In the genomic region with DNA sequence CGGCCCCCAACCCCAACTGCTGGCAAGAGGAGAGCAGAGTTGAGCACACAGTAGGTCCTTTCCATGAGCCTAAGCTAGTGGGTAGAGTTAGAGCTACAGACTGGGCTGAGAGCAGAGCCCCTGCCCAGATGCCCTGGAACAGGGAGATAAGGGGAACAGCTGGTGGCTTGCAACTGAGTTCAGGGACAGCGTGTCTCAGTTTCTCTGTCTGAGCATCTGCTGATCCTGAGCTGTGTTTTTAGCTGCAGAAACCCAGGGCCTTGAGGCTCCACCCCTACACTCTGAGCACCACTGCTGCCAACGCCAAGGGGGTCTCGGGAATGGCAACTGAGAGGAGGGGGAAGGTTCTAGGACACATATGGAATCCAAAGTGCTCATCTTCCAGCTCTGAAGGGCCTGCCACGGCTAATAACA, we compare ENCODE assay signal across 8 mouse cellular contexts.
DNase-seq lines count a peak whose midpoint lies in the region; ATAC-seq and TF ChIP-seq lines count a peak whose summit lies in the region.

No protein-coding gene starts in this region.

- H3K36me3 ChIP-seq in heart, embryonic 10.5 days, result no peaks in the 10 kb centered on the region
- H3K36me3 ChIP-seq in E14TG2a.4 (ENCODE audit: insufficient read depth, low read length), result no peaks in the 10 kb centered on the region
- H3K36me3 ChIP-seq in forebrain, embryonic 12.5 days (replicated peaks), result no peaks in the 10 kb centered on the region
- H3K36me3 ChIP-seq in limb, embryonic 14.5 days (ENCODE audit: control insufficient read depth, insufficient read depth, low read length), result no peaks in the 10 kb centered on the region

- no peak for TF ChIP-seq CTCF in E14TG2a.4 (conservative IDR thresholded peaks at IDR 0.05; ENCODE audit: low read length)

- H3K4me3 ChIP-seq in heart, embryonic 10.5 days, result no peak overlapping the region
- H3K4me3 ChIP-seq in E14TG2a.4 (replicated peaks; ENCODE audit: low read length), result 0 out of 2 replicates have a peak overlapping the region, but pooled peaks have one; percentile 37
- no peak overlapping the region for H3K4me3 ChIP-seq in forebrain, embryonic 12.5 days (replicated peaks)
- no peak overlapping the region for H3K4me3 ChIP-seq in limb, embryonic 14.5 days (replicated peaks; ENCODE audit: low read length)

- intact Hi-C loops in heart, postnatal 25 days (cut with DNase I), result loop anchor here (2.0 kb wide), 1 partner anchor 72 kb away; no protein-coding TSS in a partner anchor
- intact Hi-C loops in gastrocnemius, postnatal 14 days (cut with DNase I; ENCODE audit: low total_unique reads), result loop anchor here (5.0 kb wide), 1 partner anchor 56 kb away; no protein-coding TSS in a partner anchor

- 62% methylated on average over 5 of the region's 5 CpGs for whole genome bisulfite sequencing in heart, embryonic 10.5 days
- 47% methylated on average over 5 of the region's 5 CpGs for WGBS in forebrain, embryonic 12.5 days
- WGBS in limb, embryonic 14.5 days, result 68% methylated on average over 5 of the region's 5 CpGs

- peaks cover 98% of the 10 kb centered on the region for H3K4me1 ChIP-seq in heart, embryonic 10.5 days
- H3K4me1 ChIP-seq in E14TG2a.4 (replicated peaks; ENCODE audit: low read depth, low read length), result peaks cover 89% of the 10 kb centered on the region
- H3K4me1 ChIP-seq in forebrain, embryonic 12.5 days, result peaks cover 97% of the 10 kb centered on the region
- H3K4me1 ChIP-seq in limb, embryonic 14.5 days (ENCODE audit: control insufficient read depth, insufficient read depth, low read length), result peaks cover 89% of the 10 kb centered on the region

- no peak for TF ChIP-seq POLR2A in limb, embryonic 14.5 days (IDR thresholded peaks at IDR 0.05; ENCODE audit: borderline replicate concordance, extremely low read depth, insufficient read depth, insufficient read length)

- peak overlapping the region; percentile 68; the same call in 1 of the 2 replicates for H3K4me2 ChIP-seq in forebrain, embryonic 12.5 days
- H3K4me2 ChIP-seq in limb, embryonic 14.5 days (replicated peaks; ENCODE audit: low read depth, low read length, severe bottlenecking), result no peak overlapping the region; the same call in 1 of the 2 replicates

- no peaks in the 10 kb centered on the region for H3K27me3 ChIP-seq in heart, embryonic 10.5 days (ENCODE audit: insufficient read depth, poor library complexity, severe bottlenecking)
- H3K27me3 ChIP-seq in E14TG2a.4 (ENCODE audit: insufficient read depth, low read length), result peaks cover 68% of the 10 kb centered on the region
- no peaks in the 10 kb centered on the region for H3K27me3 ChIP-seq in forebrain, embryonic 12.5 days
- no peaks in the 10 kb centered on the region for H3K27me3 ChIP-seq in limb, embryonic 14.5 days (ENCODE audit: control insufficient read depth, insufficient read depth, low read length)

- H3K27ac ChIP-seq in heart, embryonic 10.5 days, result peak overlapping the region; percentile 94
- H3K27ac ChIP-seq in forebrain, embryonic 12.5 days, result peak overlapping the region; percentile 100
- H3K27ac ChIP-seq in limb, embryonic 14.5 days (replicated peaks; ENCODE audit: low read depth, low read length), result peak overlapping the region; percentile 97

- H3K9me3 ChIP-seq in heart, embryonic 10.5 days, result no peaks in the 10 kb centered on the region
- H3K9me3 ChIP-seq in E14TG2a.4 (ENCODE audit: low read length), result no peaks in the 10 kb centered on the region
- no peaks in the 10 kb centered on the region for H3K9me3 ChIP-seq in forebrain, embryonic 12.5 days
- H3K9me3 ChIP-seq in limb, embryonic 14.5 days (ENCODE audit: control insufficient read depth, low read length), result no peaks in the 10 kb centered on the region

- peak overlapping the region; percentile 82 for H3K9ac ChIP-seq in forebrain, embryonic 12.5 days
- 0 out of 2 replicates have a peak overlapping the region, but pooled peaks have one; percentile 55 for H3K9ac ChIP-seq in limb, embryonic 14.5 days (ENCODE audit: low read depth, low read length, severe bottlenecking)

- no peak for DNase-seq in heart, embryonic 10.5 days (ENCODE audit: low spot score)
- no peak for DNase-seq in heart, postnatal 25 days (ENCODE audit: low spot score)
- no peak for DNase-seq in limb, embryonic 14.5 days (ENCODE audit: low spot score)
- no peak for DNase-seq in urinary bladder, postnatal 14 days (ENCODE audit: low spot score)
- no peak for DNase-seq in gastrocnemius, postnatal 14 days
- DNase-seq in retina, embryonic 14.5 days (ENCODE audit: low spot score), result no peak

- ATAC-seq in forebrain, embryonic 12.5 days (ENCODE audit: low FRiP score), result no peak
- no peak for ATAC-seq in limb, embryonic 14.5 days (ENCODE audit: low FRiP score, low read depth)
